Mouse (Mus musculus) B cell, adult 2 months (primary cell): ENCODE data around the gene Asxl1.
A peak's percentile ranks its signal among the peaks of the same experiment; 100 is the strongest.

ENCODE experiments used
- DNase-seq, 2 experiments: peaks; one replicate each; pipeline ENCODE4 v3.0.0; 2022

The Asxl1 gene

DNA sequence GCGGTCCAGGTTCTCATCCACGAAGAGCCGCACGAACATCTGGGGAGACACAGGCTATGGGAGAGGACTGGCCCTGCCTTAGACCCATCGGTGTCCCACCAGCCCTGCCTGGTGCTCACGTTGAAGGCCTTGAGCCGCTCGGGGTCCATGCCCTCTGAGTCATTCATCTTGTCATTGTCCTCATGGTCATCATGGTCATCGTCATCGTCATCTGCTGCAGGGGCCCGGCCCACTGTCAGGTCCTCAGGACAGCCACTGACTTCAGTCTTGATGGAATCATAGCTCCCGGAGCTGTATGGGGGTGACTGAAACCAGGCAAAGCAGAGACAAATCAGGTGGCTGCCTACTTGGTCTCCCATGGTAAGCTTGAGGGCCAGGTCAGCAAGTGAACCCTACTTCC is 72.2 kb downstream of the Asxl1 start:
- DNase-seq: no peak

DNA sequence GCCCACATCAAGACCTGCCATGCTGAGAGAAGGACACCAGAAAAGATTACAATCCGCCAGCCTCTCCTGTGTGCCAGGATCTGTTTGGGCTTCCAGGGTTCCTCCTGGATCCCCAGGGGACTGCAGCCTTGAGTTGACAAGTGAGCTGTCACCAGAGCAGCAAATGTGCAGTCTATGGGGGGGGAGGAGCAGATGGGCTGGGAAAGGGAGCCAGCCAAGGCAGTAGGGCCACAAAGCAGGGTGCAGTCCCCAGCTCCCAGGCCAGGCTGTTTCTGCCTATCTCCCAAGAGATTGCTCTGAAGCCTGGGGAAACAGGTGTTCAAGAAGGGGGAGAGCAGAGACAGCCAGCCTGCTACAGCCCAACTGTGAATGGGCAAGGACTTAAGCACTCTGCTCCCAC is 72.8 kb downstream of the Asxl1 start:
- DNase-seq: no peak

DNA sequence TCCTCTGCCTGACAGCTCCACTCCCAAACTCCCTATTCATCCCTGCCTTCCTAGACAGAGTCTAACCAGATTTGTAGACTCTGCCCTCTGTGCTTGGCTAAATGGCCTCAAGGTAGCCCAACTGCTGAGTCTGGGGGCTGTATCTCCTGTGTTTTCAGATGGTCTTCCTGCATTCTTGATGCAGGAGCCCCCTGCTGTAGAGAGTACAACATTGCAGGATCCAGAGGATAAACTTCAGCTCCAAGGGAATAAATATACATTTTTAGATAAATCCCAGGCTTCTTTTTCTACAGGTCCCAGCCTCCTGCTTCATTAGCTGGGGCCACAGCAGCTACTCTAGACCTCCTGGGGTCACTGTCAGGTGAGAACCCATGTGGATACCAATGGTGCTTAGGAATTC is 75.6 kb downstream of the Asxl1 start:
- DNase-seq: no peak

DNA sequence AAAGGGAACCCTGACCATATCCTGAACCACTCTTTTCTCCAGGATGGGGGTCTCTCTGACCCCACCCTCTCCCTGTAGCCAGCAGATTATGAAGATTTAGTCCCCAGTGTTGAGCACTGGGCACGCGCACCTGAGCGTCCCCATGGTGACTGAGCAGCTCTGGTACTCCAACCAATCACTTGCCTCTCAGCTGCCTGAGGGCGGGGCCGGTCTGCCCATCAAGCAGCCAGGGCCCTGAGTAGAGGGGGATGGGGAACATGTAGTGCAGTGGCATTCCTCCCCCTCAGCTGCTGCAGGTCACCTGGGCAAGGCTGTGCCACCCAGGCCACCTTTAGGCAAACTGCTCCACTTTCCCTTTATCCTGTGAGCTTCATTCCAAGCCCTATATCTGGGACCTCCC is 76.4 kb downstream of the Asxl1 start:
- DNase-seq: no peak

DNA sequence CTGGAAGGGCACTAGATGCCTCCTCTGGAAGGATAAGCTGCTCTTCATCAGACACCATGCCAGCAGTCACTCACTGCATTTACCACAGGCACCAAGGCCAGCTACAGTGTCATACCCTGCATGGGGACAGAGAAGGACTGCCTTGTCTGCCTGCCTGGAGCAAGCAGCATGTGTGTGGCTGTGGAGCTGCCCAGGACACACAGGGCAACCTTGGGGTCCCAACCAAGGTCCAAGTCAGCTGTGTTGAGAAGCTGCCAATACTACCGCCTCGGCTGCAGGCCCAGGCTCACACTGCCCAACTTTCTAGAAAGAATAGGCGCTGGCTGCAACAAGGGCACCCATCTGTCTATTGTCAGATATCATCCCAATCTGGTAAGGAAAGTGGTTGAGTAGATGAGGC is 77.5 kb downstream of the Asxl1 start:
- no peak for DNase-seq

DNA sequence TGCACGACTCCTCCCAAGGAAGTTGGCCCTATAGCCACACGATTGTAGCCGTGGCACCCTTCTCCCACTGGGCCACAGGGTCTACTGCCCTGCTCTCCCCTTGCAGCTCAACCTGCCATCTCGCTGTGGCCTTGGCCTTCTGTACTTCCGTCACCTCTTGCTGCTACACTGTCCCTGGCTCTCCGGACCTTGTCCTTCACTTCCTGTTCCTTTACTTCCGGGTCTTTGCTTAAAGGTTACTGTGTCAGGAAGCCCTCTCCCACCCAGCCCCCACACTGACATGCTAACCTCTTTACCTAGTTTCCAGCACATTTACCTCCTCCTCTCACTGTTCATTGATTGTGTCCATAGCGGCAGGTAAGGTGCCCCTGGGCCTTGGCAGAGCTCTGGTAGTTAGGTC is 78.9 kb downstream of the Asxl1 start:
- no peak for DNase-seq

DNA sequence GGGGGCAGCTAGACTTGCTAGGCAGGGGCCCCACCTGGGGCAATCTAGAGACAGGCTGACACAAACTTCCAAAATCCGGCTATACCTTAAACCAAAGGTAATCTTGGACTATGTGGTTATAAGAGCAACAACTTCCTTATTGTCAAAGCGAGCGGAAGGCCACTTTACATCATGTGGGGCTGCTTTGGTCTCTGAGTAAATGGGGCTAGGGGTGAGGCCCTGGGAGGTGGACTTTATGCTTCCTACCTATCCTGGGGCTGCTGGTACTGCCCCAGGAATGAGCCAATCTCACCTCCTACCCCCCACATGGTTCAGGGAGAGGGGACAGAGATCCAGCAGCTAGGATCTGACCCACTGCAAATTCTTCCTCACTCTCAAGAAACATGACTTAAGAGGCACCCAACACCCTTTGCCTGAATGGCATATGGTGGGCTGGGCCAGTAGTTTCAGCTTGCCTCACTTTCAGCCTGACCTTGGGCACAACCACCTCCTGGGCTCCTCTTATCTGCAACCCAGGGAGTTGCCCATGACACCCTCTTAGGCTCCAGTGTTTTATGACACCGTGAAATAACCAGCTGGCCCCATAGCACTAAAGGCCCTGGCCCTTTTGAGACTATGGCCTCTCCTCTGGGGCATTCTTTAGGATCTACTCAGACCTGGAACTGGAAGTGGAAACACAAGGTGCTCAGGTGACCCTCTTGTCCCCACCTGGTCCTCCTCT is 79.7 kb downstream of the Asxl1 start:
- DNase-seq: no peak

DNA sequence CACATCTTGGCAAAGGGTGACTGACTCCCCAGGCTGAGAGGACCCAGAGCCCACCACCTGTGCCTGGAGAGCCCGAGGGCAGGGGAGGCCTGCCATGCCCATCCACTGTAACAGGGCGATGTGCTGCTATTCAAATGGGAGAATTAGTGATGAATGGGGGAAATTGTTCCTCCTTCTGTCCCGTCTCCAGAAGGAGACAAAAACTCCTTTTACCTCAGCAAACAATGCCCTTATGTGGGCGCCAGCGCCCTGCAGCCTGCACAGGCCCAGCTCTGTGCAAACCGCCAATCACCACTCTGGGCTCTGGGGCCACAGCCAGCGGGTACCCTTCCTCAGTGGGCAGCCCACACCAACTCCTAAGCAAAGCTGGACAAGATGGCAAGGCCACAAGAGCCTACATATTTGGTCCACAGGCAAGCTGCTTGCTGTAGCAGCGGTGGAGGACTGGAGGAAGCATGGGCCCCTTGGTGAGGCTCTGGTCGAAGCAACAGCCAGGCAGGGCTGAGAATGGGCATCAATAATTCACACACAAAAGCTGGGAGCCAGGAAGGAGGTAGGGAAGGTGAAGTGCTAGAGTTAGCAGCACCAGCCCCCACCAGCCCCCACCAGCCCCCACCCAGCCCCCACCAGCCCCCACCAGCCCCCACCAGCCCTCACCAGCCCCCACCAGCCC is 80.5 kb downstream of the Asxl1 start:
- no peak for DNase-seq

DNA sequence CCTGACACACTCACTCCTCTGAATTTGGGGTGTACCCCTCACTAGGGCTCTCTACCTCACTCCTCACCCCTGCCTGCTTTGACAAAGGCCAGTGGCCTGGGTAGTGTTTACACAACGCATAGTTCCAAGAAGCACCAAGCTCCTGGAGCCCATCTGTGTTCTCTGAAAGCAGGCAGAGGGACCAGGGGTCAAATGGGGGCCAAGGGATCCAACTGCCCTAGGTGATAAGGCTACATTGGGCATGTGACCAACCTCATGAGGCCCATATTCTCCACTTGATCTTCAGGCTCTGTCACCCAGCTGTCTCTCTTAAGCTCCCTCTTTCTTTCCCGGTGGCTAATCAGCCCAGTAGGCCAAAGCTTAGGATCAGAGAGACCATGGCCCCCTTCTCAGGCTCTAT is 81.3 kb downstream of the Asxl1 start:
- DNase-seq: no peak

DNA sequence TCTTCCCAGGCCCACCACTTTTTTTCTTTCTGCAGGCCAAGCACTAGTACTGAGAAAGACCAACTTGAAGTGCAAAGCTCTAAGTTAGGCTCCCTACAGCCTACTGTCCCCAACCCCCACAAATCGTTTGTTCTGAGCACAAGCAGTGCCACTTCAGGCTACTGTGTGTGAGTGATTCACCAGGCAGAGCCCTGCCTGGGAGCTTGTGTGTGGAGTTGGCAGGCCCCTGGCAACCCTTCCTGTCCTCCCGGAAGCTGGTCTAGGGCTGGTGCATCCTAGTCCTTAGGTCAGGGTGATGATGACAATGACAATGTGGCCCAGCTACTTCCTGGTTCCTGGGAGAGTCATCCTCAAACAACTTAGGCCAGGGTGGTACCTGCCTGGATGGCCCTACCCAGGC is 82.9 kb downstream of the Asxl1 start:
- no peak for DNase-seq

DNA sequence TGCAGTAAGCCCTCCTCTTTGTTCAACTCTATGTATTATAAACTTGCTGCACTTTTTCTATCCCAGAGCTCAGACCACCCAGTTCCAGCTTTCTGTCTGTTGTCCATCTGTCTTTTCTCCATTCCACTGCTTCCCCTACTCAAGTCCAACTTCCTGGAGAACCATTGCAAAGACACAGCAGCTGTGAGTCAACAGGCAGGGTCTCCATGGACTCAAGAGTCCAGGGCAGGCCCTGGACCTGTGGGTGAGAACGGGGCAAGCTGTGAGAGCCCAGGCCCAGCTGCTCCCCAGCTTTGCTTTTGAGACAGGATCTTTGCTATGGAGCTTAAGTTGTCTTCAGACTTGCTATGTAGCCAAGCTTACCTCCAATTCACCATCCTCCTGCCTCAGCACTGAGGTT is 84.9 kb downstream of the Asxl1 start:
- DNase-seq: no peak

DNA sequence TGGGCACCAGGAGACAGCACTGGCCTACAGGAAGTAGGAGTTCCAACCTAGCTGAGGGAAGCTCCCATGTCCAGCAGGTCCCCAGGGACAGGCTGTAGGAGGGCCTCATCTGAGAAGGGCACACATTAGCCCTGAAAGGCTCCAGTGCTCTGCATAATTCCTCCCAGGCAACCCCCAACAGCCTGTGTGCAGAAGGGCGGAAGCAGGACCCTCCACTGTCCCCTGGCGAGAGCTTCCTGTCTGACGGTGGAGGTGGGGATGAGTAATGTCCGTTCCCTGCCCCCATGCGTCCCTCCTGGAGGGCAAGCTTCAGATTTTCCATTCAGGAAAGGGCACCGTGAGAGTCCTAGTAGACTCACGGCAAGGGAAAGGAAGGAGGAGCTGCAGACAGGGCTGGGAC is 86.9 kb downstream of the Asxl1 start:
- no peak for DNase-seq

DNA sequence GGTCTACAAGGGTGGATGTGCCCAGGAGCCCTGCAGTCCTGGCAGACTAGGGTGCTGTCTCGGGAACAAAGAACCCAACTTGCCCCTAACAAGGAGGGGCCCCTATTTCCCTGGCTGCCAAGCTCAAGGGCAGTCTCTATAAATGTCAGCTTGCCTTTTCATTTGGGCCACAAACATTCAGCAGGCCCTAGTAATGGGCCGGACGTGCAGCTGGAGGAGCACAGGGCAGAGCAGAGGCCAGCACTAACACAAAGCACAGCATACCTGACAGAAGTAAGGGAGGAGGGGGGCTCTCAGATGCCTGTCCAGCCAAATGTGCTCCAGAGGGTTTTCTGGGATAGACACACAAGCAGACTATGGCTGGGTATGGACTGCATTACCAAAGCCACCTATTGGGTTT is 88.2 kb downstream of the Asxl1 start:
- no peak for DNase-seq

DNA sequence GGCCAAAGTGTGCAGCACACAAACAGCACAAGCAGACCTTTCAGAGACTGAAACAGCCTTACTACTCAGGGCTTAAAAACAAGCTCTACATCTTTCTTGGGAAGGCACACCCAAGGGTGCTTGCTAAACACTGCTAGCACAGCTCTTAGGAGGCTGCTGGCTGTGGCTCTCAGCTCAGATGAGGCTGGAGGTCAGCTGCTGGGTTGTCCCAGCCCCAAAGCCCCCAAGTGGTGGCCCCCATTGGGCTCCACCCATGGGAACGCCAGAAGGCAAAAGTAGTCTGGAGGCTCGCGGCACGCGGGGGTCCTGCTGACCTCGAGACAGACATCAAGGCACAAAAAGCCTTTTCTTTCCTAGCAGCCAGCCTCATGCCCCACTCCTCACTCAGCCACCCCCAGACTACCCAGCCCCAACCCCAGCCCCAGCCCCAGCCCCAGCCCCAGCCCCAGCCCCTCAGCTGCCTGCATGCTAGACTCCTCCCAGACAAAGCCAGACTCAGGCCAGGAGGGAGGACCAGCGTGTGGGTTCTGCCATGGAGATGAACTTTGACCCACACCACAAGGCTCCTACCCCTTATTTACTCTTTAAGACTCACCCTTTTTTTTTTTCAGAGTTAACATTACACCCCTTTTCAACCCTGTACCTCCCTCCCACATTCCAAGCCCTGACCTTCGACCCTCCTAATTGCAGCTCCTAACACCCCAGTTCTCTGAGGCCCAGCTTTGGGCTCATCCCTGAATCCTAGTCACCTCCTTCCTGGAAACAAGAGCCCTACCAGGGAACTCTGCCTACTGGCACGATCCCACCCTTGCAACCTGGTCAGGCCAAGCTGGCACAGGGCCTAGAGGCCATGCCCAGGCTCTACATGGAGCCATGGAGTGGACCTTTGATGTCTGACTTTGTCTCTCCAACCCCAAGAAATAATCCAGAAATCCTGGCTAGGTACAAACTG is 89.5 kb downstream of the Asxl1 start:
- DNase-seq: no peak

DNA sequence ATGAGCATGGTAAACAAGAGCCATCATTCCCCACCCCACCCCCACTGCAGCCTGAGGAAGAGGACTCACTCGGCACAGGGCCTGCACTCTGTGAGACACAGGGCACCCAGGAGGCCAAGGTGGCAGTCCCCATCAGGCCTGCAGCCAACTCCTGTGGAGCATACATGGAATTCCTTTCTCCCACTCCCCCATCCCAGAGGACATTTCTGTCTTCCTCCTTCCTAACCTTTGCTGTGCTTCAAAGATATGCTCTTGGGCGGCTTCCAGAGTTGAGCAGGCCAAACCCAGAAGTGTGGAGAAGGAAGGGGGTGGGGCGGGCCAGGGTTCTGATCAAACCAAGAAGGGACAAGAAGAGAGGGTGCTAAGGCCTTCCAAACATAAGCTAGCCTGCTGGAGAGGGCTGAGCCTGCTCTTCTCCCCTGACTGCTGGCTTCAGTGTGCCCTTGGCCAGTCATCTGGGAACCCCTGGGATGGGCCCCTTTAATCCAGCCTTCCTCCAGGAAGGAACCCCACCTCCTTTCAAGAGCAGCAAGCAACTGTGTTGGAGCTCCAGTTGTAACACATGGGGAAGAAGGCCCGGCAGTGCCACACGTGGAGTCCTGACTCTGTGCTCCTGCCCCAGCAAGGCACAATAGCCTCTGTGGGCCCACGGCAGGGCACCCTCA is 91.1 kb downstream of the Asxl1 start:
- no peak for DNase-seq

DNA sequence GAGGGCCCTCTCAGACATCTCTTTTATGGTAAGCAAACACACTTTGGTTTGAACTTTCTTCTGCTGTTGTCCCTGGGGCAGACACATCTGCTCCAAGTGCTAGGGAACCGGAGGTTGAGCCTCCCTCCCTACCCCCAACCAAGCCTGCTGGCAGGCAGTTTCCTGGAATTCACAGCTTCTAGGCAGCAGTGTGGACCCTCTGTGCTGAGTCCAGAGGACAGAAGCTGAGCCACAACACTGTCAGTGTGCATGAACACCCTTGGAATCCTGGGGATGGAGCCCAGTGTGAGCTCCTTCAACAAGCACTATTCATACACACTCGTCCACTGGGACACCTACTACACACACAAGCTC is 91.7 kb downstream of the Asxl1 start:
- DNase-seq: no peak

DNA sequence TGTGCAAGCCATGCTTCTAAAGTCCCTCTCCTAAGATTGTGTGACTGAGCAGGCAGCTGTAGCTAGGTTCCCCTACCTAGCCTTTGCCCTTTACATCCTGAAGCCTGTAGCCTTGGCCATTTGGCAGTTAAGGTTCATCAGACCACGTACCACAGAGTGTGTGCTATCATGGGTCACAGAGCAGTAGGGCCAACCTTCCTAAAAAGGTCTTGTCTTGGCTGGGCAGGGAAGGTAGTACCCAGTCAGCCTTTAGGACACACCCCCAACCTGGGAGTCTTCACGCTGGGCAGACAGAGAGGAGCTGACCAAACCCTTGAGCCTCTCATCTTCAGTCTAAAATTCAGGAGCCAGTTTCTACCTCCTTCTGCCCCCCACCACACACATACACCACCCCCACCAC is 95.1 kb downstream of the Asxl1 start:
- DNase-seq: no peak

DNA sequence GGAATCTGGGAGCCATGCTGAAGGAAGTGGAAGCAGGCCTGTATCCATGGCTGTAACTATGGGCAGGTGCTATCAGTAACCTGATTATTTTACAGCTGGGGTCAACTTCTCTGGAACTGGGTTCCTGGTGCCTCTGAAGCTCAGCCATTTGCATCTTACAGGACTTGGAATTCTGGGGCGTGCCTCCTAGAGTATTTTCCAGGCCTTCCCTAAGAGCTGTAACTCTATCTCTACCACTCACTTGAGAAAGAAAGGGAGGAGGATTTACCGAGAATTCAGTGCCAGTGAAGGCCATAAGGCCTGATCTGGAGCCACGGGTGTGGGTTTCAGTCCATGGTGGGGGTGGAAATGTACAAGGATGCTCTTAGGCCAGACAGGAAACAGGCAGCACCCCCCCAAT is 95.6 kb downstream of the Asxl1 start:
- no peak for DNase-seq

DNA sequence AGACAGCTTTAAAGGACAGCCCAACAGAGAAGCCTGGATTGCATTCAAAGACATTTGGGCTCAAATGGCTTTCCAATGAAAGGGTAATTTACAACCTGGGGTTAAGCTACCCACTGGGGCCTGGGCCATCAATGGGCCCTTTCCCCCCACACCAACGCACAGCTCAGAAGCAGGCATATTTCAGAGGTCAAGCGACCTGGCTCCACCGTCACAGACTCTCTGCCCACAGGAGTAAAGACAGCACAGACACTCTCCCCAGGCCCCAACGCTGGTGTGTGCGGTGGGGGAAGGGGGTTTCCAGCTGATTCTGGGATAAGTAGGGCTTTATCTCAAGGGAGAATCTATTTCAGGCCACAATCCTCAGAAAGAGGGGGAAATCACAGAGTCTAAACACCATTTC is 97.1 kb downstream of the Asxl1 start:
- no peak for DNase-seq

DNA sequence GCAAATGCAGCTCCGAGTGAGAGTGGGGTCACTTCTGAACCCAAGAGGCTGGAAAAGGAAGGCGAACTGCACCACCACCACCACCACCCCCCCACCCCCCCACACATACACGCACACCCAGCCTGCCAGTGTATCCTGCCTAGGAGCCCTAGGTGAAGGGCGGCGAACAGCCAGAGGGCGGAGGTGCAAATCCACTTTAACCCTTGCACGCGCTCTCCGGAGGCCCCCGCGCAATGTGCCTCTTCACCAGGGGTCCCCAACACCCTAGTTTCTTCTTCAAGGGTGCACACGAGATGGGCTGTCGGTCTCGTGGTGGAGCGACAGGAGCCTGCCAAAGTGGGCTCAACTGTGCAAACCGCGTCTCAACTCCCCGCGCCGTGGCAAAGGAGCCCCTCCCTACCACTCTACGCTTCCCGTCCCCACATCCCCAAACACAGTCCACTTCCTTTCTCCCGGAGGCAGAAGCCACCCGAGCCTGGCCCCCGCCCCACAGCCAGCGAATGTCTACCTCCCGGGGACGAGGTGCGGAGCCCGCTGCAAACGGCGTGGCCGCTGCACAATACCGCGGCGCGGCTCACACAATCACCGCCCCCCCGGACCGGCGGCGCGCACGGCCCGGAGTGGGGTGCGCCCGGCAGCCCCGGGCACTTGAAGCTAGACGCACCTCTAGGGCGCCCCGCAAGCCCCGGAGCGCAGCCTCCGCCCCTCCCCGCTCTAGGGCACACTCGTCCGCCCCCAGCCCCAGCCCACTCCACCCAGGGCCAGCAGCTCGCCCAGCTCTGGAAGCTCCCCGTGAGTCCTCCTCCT is 98.0 kb downstream of the Asxl1 start:
- peak; percentile 15 to 34 for DNase-seq

DNA sequence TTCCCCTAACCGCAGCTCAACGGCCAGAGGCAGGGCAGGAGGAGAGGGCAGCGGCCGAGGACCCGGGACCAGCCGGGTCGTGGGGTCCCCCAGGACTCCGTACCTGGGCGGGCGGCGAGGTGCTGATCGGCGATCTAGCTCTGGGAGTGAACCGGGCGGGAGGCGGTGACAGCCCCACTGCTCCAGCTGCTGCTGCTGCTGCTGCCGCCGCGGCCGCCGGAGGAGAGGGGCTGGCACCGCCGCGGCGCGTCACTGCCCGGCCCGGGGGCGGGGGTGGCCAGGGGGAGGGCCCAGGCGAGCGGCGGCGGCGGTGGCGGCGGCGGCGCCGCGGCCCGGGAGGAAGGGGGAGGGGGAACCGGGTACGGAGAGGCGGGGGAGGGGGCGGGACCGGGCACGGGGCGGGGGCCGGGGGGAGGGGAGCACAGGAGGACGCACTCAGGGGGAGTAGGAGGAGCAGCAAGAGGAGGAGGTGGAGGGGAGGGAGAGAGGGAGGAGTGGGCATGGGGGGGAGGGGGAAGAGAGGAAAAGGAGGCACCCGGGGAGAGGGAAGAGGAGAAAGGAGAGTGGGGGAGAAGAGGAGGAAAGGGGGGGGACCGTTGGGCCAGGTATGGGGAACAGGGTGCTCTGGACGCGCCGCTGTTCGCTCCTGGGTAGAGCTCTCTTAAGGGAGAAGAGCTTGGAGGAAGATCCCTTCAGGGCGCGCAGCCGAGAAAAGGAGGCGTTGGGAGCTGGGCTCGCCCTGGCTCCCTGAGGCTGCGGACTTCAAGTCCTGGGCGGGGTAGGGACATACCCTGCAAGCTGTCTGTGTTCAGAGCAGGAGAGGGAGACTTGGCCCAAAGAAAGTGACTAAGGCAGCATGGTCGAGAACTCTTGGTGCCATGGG is 98.9 kb downstream of the Asxl1 start:
- DNase-seq: peak; percentile 54
